Mouse (Mus musculus) skeletal muscle tissue, postnatal 0 days (tissue): ENCODE data around the gene Arl4c. TPM values are rescaled to one million over a fixed set of nuclear protein-coding genes. Genes with fewer than 3 reads are reported as not detected.

Experiments
- polyA plus RNA-seq: library from polyadenylated mRNA; unstranded; fragments of >200 nt; fragmentation: Nextera tagmentation; extraction: Ambion mirVana; gene quantifications from 2 replicates; pipeline ENCODE4 v1.2.1, GENCODE M21; 2015

The Arl4c gene
- polyA plus RNA-seq = 1.7 and 2.5 TPM in 2 replicates

GRCm38 (mm10) chr1:88701870-88702661 lies at the start of gene Arl4c:
TSS of gene Arl4c (minus strand) at chr1:88702221.

Other genes starting within 250 kb of the Arl4c start
- gene Glrp1, start 192.2 kb downstream of the Arl4c start, polyA plus RNA-seq = not detected in 2 replicates